Mouse (Mus musculus) limb, embryonic 10.5 days (tissue): ENCODE data around the gene Rbm8a. TPM values are rescaled to one million over a fixed set of nuclear protein-coding genes. Genes with fewer than 3 reads are reported as not detected.
A peak's percentile ranks its signal among the peaks of the same experiment; 100 is the strongest.

ENCODE experiments used
- DNase-seq: peaks from one replicate; pipeline ENCODE4 v3.0.0-alpha.2; 2017; ENCODE audit warnings: low spot score
- H3K27ac ChIP-seq: fragments of 300-500 bp; sonication (generic); 2 replicates; pipeline ENCODE4 v1.5.1; 2016; ENCODE audit warnings: mild to moderate bottlenecking
- H3K27me3 ChIP-seq: fragments of 300-500 bp; sonication (generic); 2 replicates; pipeline ENCODE4 v1.6.1; 2016; ENCODE audit warnings: low read depth, mild to moderate bottlenecking; ENCODE audit not compliant: poor library complexity, severe bottlenecking
- H3K36me3 ChIP-seq: fragments of 300-500 bp; sonication (generic); 2 replicates; pipeline ENCODE4 v1.6.1; 2016; ENCODE audit warnings: mild to moderate bottlenecking, moderate library complexity
- H3K4me1 ChIP-seq: fragments of 300-500 bp; sonication (generic); 2 replicates; pipeline ENCODE4 v1.6.1; 2016
- H3K4me3 ChIP-seq: fragments of 300-500 bp; sonication (generic); 2 replicates; pipeline ENCODE4 v1.5.1; 2016; ENCODE audit warnings: mild to moderate bottlenecking, moderate library complexity
- H3K9me3 ChIP-seq: fragments of 300-500 bp; sonication (generic); replicated peaks from 2 replicates; pipeline ENCODE4 v1.6.1; 2016; ENCODE audit warnings: mild to moderate bottlenecking
- WGBS: fragments of 180-500 bp; shearing (Covaris S2); methylation state at CpG from one replicate; pipeline ENCODE4 v1.1.7; 2016; 5-methylcytosine and 5-hydroxymethylcytosine counted together
- polyA plus RNA-seq: library from polyadenylated mRNA; unstranded; fragments of >200 nt; fragmentation: Nextera tagmentation; extraction: Ambion mirVana; gene quantifications from 2 replicates; pipeline ENCODE4 v1.2.1, GENCODE M21; 2016

Rbm8a gene
- 224 and 228 TPM in 2 replicates for polyA plus RNA-seq

- Histone ChIP-seq H3K4me1 (peaks cover 13% of the 10 kb centered on the region), H3K36me3 (peaks cover 60% of the 10 kb centered on the region), H3K4me3 (peak within 1 kb of the TSS; percentile 61), H3K27ac (peak within 1 kb of the TSS; percentile 94), H3K9me3 (no peaks in the 10 kb centered on the region), H3K27me3 (no peaks in the 10 kb centered on the region)
- peak; percentile 95 for DNase-seq
- under 1% methylated on average over 48 of the region's 48 CpGs for WGBS
Measured at GRCm38 (mm10) chr3:96629729-96630600, at the start of gene Rbm8a. Gene Rbm8a (plus strand): TSS chr3:96629933.

- no peak overlapping the region for H3K27ac ChIP-seq
- H3K9me3 ChIP-seq: no peaks in the 10 kb centered on the region
- peaks cover 33% of the 10 kb centered on the region for H3K4me1 ChIP-seq
- H3K27me3 ChIP-seq: peaks cover 11% of the 10 kb centered on the region
- 34% methylated on average over 6 of the region's 6 CpGs for WGBS
- H3K36me3 ChIP-seq: no peaks in the 10 kb centered on the region
- no peak for DNase-seq
- no peak overlapping the region for H3K4me3 ChIP-seq
Measured at GRCm38 (mm10) chr3:96581141-96581540, 48.6 kb upstream of the Rbm8a start.

- no peak overlapping the region for H3K27ac ChIP-seq
- DNase-seq: no peak
- no peaks in the 10 kb centered on the region for H3K9me3 ChIP-seq
- no peak overlapping the region for H3K4me3 ChIP-seq
- peaks cover 25% of the 10 kb centered on the region for H3K4me1 ChIP-seq
- H3K27me3 ChIP-seq: peaks cover 11% of the 10 kb centered on the region
- WGBS: 85% methylated on average over 16 of the region's 16 CpGs
- H3K36me3 ChIP-seq: no peaks in the 10 kb centered on the region
Measured at GRCm38 (mm10) chr3:96581771-96582515, 47.8 kb upstream of the Rbm8a start.

GRCm38 (mm10) chr3:96583386-96583785 is 46.3 kb upstream of the Rbm8a start:
- no peak overlapping the region for H3K4me3 ChIP-seq
- H3K36me3 ChIP-seq: no peaks in the 10 kb centered on the region; the same call in 1 of the 2 replicates
- H3K4me1 ChIP-seq: peaks cover 14% of the 10 kb centered on the region
- 91% methylated on average over 5 of the region's 5 CpGs for WGBS
- H3K27me3 ChIP-seq: peaks cover 11% of the 10 kb centered on the region
- DNase-seq: no peak
- no peak overlapping the region for H3K27ac ChIP-seq
- no peaks in the 10 kb centered on the region for H3K9me3 ChIP-seq

- no peaks in the 10 kb centered on the region for H3K9me3 ChIP-seq
- H3K27ac ChIP-seq: no peak overlapping the region
- no peak overlapping the region for H3K4me3 ChIP-seq
- DNase-seq: no peak
- H3K4me1 ChIP-seq: peaks cover 9% of the 10 kb centered on the region
- peaks cover 19% of the 10 kb centered on the region for H3K27me3 ChIP-seq
- peaks cover 4% of the 10 kb centered on the region; the same call in 1 of the 2 replicates for H3K36me3 ChIP-seq
- WGBS: 87% methylated on average over 4 of the region's 4 CpGs
Measured at GRCm38 (mm10) chr3:96590657-96591056, 39.1 kb upstream of the Rbm8a start.

GRCm38 (mm10) chr3:96593374-96593773 is 36.4 kb upstream of the Rbm8a start:
- H3K4me3 ChIP-seq: peak overlapping the region; percentile 69
- no peak for DNase-seq
- H3K4me1 ChIP-seq: peaks cover 36% of the 10 kb centered on the region
- 2% methylated on average over 10 of the region's 10 CpGs for WGBS
- peaks cover 4% of the 10 kb centered on the region; the same call in 1 of the 2 replicates for H3K36me3 ChIP-seq
- H3K27ac ChIP-seq: peak overlapping the region; percentile 90
- no peaks in the 10 kb centered on the region for H3K9me3 ChIP-seq
- H3K27me3 ChIP-seq: peaks cover 34% of the 10 kb centered on the region

GRCm38 (mm10) chr3:96593790-96594560 is 35.8 kb upstream of the Rbm8a start, which contains the start of gene Polr3gl:
Gene Polr3gl (minus strand): TSS chr3:96594181.
- H3K27me3 ChIP-seq: peaks cover 40% of the 10 kb centered on the region
- H3K9me3 ChIP-seq: no peaks in the 10 kb centered on the region
- peaks cover 42% of the 10 kb centered on the region for H3K4me1 ChIP-seq
- peak within 1 kb of the TSS; percentile 69 for H3K4me3 ChIP-seq
- H3K27ac ChIP-seq: peak within 1 kb of the TSS; percentile 90
- peak; percentile 94 for DNase-seq
- WGBS: under 1% methylated on average over 38 of the region's 38 CpGs
- H3K36me3 ChIP-seq: peaks cover 4% of the 10 kb centered on the region; the same call in 1 of the 2 replicates

- Histone ChIP-seq H3K36me3 (peaks cover 4% of the 10 kb centered on the region; the same call in 1 of the 2 replicates), H3K27me3 (peaks cover 49% of the 10 kb centered on the region), H3K4me3 (no peak overlapping the region), H3K27ac (no peak overlapping the region), H3K9me3 (no peaks in the 10 kb centered on the region), H3K4me1 (peaks cover 47% of the 10 kb centered on the region)
- DNase-seq: no peak
- 82% methylated on average over 5 of the region's 5 CpGs for WGBS
Measured at GRCm38 (mm10) chr3:96594851-96595250, 34.9 kb upstream of the Rbm8a start.

GRCm38 (mm10) chr3:96595661-96596060 is 34.1 kb upstream of the Rbm8a start:
- H3K27me3 ChIP-seq: peaks cover 51% of the 10 kb centered on the region
- H3K4me3 ChIP-seq: peak overlapping the region; percentile 67
- H3K9me3 ChIP-seq: no peaks in the 10 kb centered on the region
- WGBS: 27% methylated on average over 6 of the region's 6 CpGs
- DNase-seq: no peak
- H3K27ac ChIP-seq: no peak overlapping the region
- peaks cover 51% of the 10 kb centered on the region for H3K4me1 ChIP-seq
- H3K36me3 ChIP-seq: no peaks in the 10 kb centered on the region

- WGBS: 1% methylated on average over 23 of the region's 23 CpGs
- Histone ChIP-seq H3K4me1 (peaks cover 57% of the 10 kb centered on the region), H3K27me3 (peaks cover 51% of the 10 kb centered on the region), H3K27ac (peak within 1 kb of the TSS; percentile 83), H3K4me3 (peak within 1 kb of the TSS; percentile 67), H3K36me3 (no peaks in the 10 kb centered on the region), H3K9me3 (no peaks in the 10 kb centered on the region)
- peak; percentile 44 for DNase-seq
Measured at GRCm38 (mm10) chr3:96596228-96596707, 33.5 kb upstream of the Rbm8a start, which contains the start of gene Ankrd34a. Gene Ankrd34a (plus strand): TSS chr3:96596636.

GRCm38 (mm10) chr3:96596855-96597254 is 32.9 kb upstream of the Rbm8a start:
- 3% methylated on average over 10 of the region's 12 CpGs for WGBS
- H3K4me3 ChIP-seq: peak overlapping the region; percentile 67
- DNase-seq: no peak
- H3K27me3 ChIP-seq: peaks cover 51% of the 10 kb centered on the region
- peaks cover 63% of the 10 kb centered on the region for H3K4me1 ChIP-seq
- H3K9me3 ChIP-seq: no peaks in the 10 kb centered on the region
- no peaks in the 10 kb centered on the region for H3K36me3 ChIP-seq
- H3K27ac ChIP-seq: peak overlapping the region; percentile 83

- Histone ChIP-seq H3K4me3 (peak overlapping the region; percentile 67), H3K27me3 (peaks cover 46% of the 10 kb centered on the region), H3K9me3 (no peaks in the 10 kb centered on the region), H3K27ac (peak overlapping the region; percentile 83), H3K4me1 (peaks cover 69% of the 10 kb centered on the region), H3K36me3 (no peaks in the 10 kb centered on the region)
- peak; percentile 66 for DNase-seq
- under 1% methylated on average over 40 of the region's 40 CpGs for WGBS
Measured at GRCm38 (mm10) chr3:96597435-96597891, 32.3 kb upstream of the Rbm8a start.
